Mouse (Mus musculus): ENCODE results near the gene Kat5. TPM values are rescaled to one million over a fixed set of nuclear protein-coding genes. Genes with fewer than 3 reads are reported as not detected.

Kat5 gene
- polyA plus RNA-seq, 1 experiment from 2014 or later: 55.1 TPM

GRCm38 (mm10) chr19:5632120-5632519 is 22.1 kb upstream of the Kat5 start:
- Histone ChIP-seq H3K9me3 (ENCODE audit: control insufficient read depth, low read length) (no peaks in the 10 kb centered on the region), H3K9ac (ENCODE audit: low read length) (no peak overlapping the region), H3K36me3 (ENCODE audit: control insufficient read depth, insufficient read depth, low read length) (no peaks in the 10 kb centered on the region), H3K27me3 (ENCODE audit: control insufficient read depth, insufficient read depth, low read depth, low read length) (no peaks in the 10 kb centered on the region), H3K4me1 (replicated peaks; ENCODE audit: control insufficient read depth, insufficient read depth, low read length) (peaks cover 6% of the 10 kb centered on the region), H3K4me2 (ENCODE audit: low read depth, low read length) (no peak overlapping the region), H3K27ac (ENCODE audit: low read length) (no peak overlapping the region), H3K4me3 (ENCODE audit: low read length) (no peak overlapping the region)
- no peak for ATAC-seq (ENCODE audit: low read depth)
- 75% methylated on average over 9 of the region's 9 CpGs for WGBS

- no peak overlapping the region for H3K4me3 ChIP-seq (ENCODE audit: low read length)
- H3K9me3 ChIP-seq (ENCODE audit: control insufficient read depth, low read length): no peaks in the 10 kb centered on the region
- no peak overlapping the region for H3K27ac ChIP-seq (ENCODE audit: low read length)
- no peaks in the 10 kb centered on the region for H3K36me3 ChIP-seq (ENCODE audit: control insufficient read depth, insufficient read depth, low read length)
- no peak overlapping the region for H3K4me2 ChIP-seq (ENCODE audit: low read depth, low read length)
- H3K27me3 ChIP-seq (ENCODE audit: control insufficient read depth, insufficient read depth, low read depth, low read length): no peaks in the 10 kb centered on the region
- no peak for ATAC-seq (ENCODE audit: low read depth)
- H3K9ac ChIP-seq (ENCODE audit: low read length): no peak overlapping the region
- H3K4me1 ChIP-seq (replicated peaks; ENCODE audit: control insufficient read depth, insufficient read depth, low read length): no peaks in the 10 kb centered on the region
Measured at GRCm38 (mm10) chr19:5629907-5630306, 19.9 kb upstream of the Kat5 start.

- Histone ChIP-seq H3K4me3 (ENCODE audit: low read length) (no peak overlapping the region), H3K9me3 (ENCODE audit: control insufficient read depth, low read length) (no peaks in the 10 kb centered on the region), H3K4me2 (ENCODE audit: low read depth, low read length) (no peak overlapping the region), H3K27me3 (ENCODE audit: control insufficient read depth, insufficient read depth, low read depth, low read length) (no peaks in the 10 kb centered on the region), H3K4me1 (replicated peaks; ENCODE audit: control insufficient read depth, insufficient read depth, low read length) (no peaks in the 10 kb centered on the region), H3K36me3 (ENCODE audit: control insufficient read depth, insufficient read depth, low read length) (no peaks in the 10 kb centered on the region), H3K9ac (ENCODE audit: low read length) (no peak overlapping the region), H3K27ac (ENCODE audit: low read length) (no peak overlapping the region)
- no peak for ATAC-seq (ENCODE audit: low read depth)
- WGBS: 86% methylated on average over 8 of the region's 8 CpGs
Measured at GRCm38 (mm10) chr19:5625311-5625710, 15.3 kb upstream of the Kat5 start.

DNA sequence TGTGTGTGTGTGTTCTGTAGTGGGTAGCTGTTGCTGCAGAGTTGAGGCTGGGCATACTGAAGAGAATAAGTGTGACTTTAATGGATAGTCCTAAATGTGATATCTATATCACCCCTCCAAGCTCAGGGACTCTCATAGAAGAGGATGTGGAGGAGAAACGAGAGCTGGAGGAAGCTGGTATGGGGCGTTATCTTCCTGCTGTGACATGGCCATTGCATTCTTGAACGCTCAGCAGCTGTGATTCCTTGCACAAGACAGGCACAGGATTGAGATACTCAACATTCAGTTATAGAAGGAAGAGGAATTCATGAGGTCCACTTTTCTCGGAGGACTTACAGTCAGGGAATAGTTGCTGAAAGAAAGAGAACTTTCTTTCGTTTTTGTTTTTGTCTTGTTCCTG is 11.8 kb upstream of the Kat5 start:
- Histone ChIP-seq H3K4me3 (ENCODE audit: low read length) (no peak overlapping the region), H3K27me3 (ENCODE audit: control insufficient read depth, insufficient read depth, low read depth, low read length) (no peaks in the 10 kb centered on the region), H3K4me2 (ENCODE audit: low read depth, low read length) (no peak overlapping the region), H3K9ac (ENCODE audit: low read length) (no peak overlapping the region), H3K36me3 (ENCODE audit: control insufficient read depth, insufficient read depth, low read length) (no peaks in the 10 kb centered on the region), H3K27ac (ENCODE audit: low read length) (no peak overlapping the region), H3K4me1 (replicated peaks; ENCODE audit: control insufficient read depth, insufficient read depth, low read length) (no peaks in the 10 kb centered on the region), H3K9me3 (ENCODE audit: control insufficient read depth, low read length) (no peaks in the 10 kb centered on the region)
- 66% methylated on average over 5 of the region's 5 CpGs for WGBS
- ATAC-seq (ENCODE audit: low read depth): no peak

- no peak for ATAC-seq (ENCODE audit: low read depth)
- peaks cover 6% of the 10 kb centered on the region for H3K4me1 ChIP-seq (replicated peaks; ENCODE audit: control insufficient read depth, insufficient read depth, low read length)
- H3K9me3 ChIP-seq (ENCODE audit: control insufficient read depth, low read length): no peaks in the 10 kb centered on the region
- no peaks in the 10 kb centered on the region for H3K36me3 ChIP-seq (ENCODE audit: control insufficient read depth, insufficient read depth, low read length)
- no peaks in the 10 kb centered on the region for H3K27me3 ChIP-seq (ENCODE audit: control insufficient read depth, insufficient read depth, low read depth, low read length)
- H3K4me2 ChIP-seq (ENCODE audit: low read depth, low read length): no peak overlapping the region
- no peak overlapping the region for H3K4me3 ChIP-seq (ENCODE audit: low read length)
- H3K27ac ChIP-seq (ENCODE audit: low read length): no peak overlapping the region
- no peak overlapping the region for H3K9ac ChIP-seq (ENCODE audit: low read length)
- 77% methylated on average over 4 of the region's 4 CpGs for WGBS
Measured at GRCm38 (mm10) chr19:5620007-5620406, 10.0 kb upstream of the Kat5 start.

DNA sequence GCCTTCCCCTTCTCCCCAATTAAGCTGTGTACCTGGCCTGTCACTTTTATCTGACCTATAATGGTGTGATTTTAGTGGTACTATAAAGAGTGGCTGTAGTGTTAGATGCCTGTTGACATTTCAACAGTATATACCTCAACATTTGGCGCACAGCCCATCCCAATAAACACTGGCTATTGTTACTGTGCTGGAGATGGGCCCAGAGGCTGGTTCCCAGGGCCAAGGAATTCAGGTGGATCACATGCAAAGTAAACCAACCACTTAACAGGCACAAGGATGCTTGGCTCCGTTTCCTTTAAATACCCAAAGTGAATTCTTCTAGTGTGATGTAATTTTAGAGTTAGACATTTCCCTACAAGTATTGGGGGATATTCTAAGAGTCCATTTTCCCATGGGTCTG is 4.9 kb upstream of the Kat5 start:
- WGBS: 38% methylated on average over 2 of the region's 2 CpGs

GRCm38 (mm10) chr19:5612762-5613411 is 2.9 kb upstream of the Kat5 start:
- no peaks in the 10 kb centered on the region for H3K9me3 ChIP-seq (ENCODE audit: control insufficient read depth, low read length)
- no peak overlapping the region for H3K27ac ChIP-seq (ENCODE audit: low read length)
- peaks cover 22% of the 10 kb centered on the region for H3K4me1 ChIP-seq (replicated peaks; ENCODE audit: control insufficient read depth, insufficient read depth, low read length)
- ATAC-seq (ENCODE audit: low read depth): no peak
- H3K4me3 ChIP-seq (ENCODE audit: low read length): no peak overlapping the region
- H3K9ac ChIP-seq (ENCODE audit: low read length): no peak overlapping the region
- 0 out of 2 replicates have a peak, but pooled peaks cover 2% of the 10 kb centered on the region for H3K36me3 ChIP-seq (ENCODE audit: control insufficient read depth, insufficient read depth, low read length)
- no peaks in the 10 kb centered on the region for H3K27me3 ChIP-seq (ENCODE audit: control insufficient read depth, insufficient read depth, low read depth, low read length)
- 56% methylated on average over 3 of the region's 3 CpGs for WGBS
- H3K4me2 ChIP-seq (ENCODE audit: low read depth, low read length): no peak overlapping the region

More for the DNA sequence above, 4.9 kb upstream of the Kat5 start:
- Histone ChIP-seq H3K27ac (ENCODE audit: low read length) (peak overlapping the region; percentile 22; the same call in 1 of the 2 replicates), H3K4me2 (ENCODE audit: low read depth, low read length) (no peak overlapping the region), H3K9me3 (ENCODE audit: control insufficient read depth, low read length) (no peaks in the 10 kb centered on the region), H3K4me3 (ENCODE audit: low read length) (no peak overlapping the region), H3K36me3 (ENCODE audit: control insufficient read depth, insufficient read depth, low read length) (no peaks in the 10 kb centered on the region), H3K27me3 (ENCODE audit: control insufficient read depth, insufficient read depth, low read depth, low read length) (no peaks in the 10 kb centered on the region), H3K9ac (ENCODE audit: low read length) (no peak overlapping the region), H3K4me1 (replicated peaks; ENCODE audit: control insufficient read depth, insufficient read depth, low read length) (peaks cover 15% of the 10 kb centered on the region)
- peak; percentile 60 for ATAC-seq (ENCODE audit: low read depth)

DNA sequence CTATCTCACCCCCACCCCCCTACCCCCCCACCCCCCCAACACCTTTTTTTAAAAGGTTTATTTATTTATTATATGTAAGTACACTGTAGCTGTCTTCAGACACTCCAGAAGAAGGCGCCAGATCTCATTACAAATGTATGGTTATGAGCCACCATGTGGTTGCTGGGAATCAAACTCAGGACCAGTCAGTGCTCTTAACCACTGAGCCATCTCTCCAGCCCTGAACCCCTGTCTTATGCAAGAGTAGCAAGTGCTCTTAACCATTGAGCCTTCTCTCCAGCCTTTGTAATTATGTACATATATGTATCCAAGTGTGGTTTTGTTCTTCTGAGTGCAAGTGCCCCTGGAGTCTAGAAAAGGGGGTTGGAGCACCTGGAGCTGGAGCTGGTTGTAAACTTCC is 1.9 kb upstream of the Kat5 start:
- H3K9ac ChIP-seq (ENCODE audit: low read length): no peak overlapping the region
- no peak overlapping the region for H3K27ac ChIP-seq (ENCODE audit: low read length)
- H3K4me2 ChIP-seq (ENCODE audit: low read depth, low read length): no peak overlapping the region
- no peak for ATAC-seq (ENCODE audit: low read depth)
- 64% methylated on average over 1 of the region's 1 CpGs for WGBS
- H3K4me1 ChIP-seq (replicated peaks; ENCODE audit: control insufficient read depth, insufficient read depth, low read length): peaks cover 22% of the 10 kb centered on the region
- no peak overlapping the region for H3K4me3 ChIP-seq (ENCODE audit: low read length)
- H3K36me3 ChIP-seq (ENCODE audit: control insufficient read depth, insufficient read depth, low read length): peaks cover 10% of the 10 kb centered on the region
- H3K9me3 ChIP-seq (ENCODE audit: control insufficient read depth, low read length): no peaks in the 10 kb centered on the region
- no peaks in the 10 kb centered on the region for H3K27me3 ChIP-seq (ENCODE audit: control insufficient read depth, insufficient read depth, low read depth, low read length)

GRCm38 (mm10) chr19:5609171-5609546 is 878 bp downstream of the Kat5 start:
- Histone ChIP-seq H3K9me3 (ENCODE audit: control insufficient read depth, low read length) (no peaks in the 10 kb centered on the region), H3K27ac (ENCODE audit: low read length) (peak overlapping the region; percentile 93), H3K27me3 (ENCODE audit: control insufficient read depth, insufficient read depth, low read depth, low read length) (no peaks in the 10 kb centered on the region), H3K9ac (ENCODE audit: low read length) (peak overlapping the region; percentile 76), H3K4me2 (ENCODE audit: low read depth, low read length) (peak overlapping the region; percentile 72), H3K36me3 (ENCODE audit: control insufficient read depth, insufficient read depth, low read length) (peaks cover 32% of the 10 kb centered on the region), H3K4me1 (replicated peaks; ENCODE audit: control insufficient read depth, insufficient read depth, low read length) (peaks cover 13% of the 10 kb centered on the region), H3K4me3 (ENCODE audit: low read length) (peak overlapping the region; percentile 60)
- ATAC-seq (ENCODE audit: low read depth): no peak
- WGBS: 44% methylated on average over 10 of the region's 10 CpGs

GRCm38 (mm10) chr19:5608707-5609106 is 1.3 kb downstream of the Kat5 start:
- ATAC-seq (ENCODE audit: low read depth): no peak
- Histone ChIP-seq H3K36me3 (ENCODE audit: control insufficient read depth, insufficient read depth, low read length) (peaks cover 32% of the 10 kb centered on the region), H3K4me2 (ENCODE audit: low read depth, low read length) (peak overlapping the region; percentile 72), H3K9me3 (ENCODE audit: control insufficient read depth, low read length) (no peaks in the 10 kb centered on the region), H3K9ac (ENCODE audit: low read length) (peak overlapping the region; percentile 76), H3K27me3 (ENCODE audit: control insufficient read depth, insufficient read depth, low read depth, low read length) (no peaks in the 10 kb centered on the region), H3K4me1 (replicated peaks; ENCODE audit: control insufficient read depth, insufficient read depth, low read length) (peaks cover 13% of the 10 kb centered on the region), H3K4me3 (ENCODE audit: low read length) (peak overlapping the region; percentile 60), H3K27ac (ENCODE audit: low read length) (no peak overlapping the region)
- WGBS: 93% methylated on average over 13 of the region's 13 CpGs

Measured in lung, embryonic 16.5 days (tissue).